Mouse (Mus musculus): ENCODE results near the gene Ttll9. TPM values are rescaled to one million over a fixed set of nuclear protein-coding genes. Genes with fewer than 3 reads are reported as not detected.

Ttll9 gene
- polyA plus RNA-seq, 1 experiment from 2014 or later, result 0.35 TPM

DNA sequence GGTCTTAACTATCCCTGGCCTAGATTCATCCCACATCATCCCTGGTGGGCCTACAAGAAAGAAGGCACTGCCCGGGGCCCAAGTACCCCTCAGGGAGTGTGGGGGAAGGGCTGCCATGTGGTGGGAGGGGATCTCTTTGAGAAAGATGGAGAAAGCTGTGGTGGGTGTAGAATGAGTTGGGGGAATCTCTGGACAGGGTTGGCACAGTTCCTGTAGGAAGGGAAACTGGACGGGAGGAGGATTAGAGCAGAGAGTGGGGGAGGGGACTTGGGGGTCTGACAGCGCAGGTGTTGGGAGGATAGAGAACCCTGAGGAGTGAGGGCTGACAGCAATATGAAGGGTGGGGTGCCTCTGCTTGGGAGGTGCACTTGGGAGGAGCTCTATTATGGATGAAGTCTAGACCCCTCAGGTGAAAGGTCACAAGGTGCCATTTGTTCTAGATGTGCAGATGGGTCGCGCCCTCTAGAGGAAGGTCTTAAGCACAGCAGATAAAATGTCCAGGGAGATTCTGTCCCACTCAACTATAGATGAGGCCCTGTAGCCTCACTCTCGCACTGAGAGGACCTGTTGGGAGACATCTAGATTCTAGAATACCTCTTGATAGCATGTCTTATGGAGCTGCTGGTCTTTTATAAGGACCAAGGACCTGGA lies 93.1 kb downstream of the Ttll9 start:
- 56% methylated on average over 6 of the region's 6 CpGs for WGBS
- no peak for ATAC-seq (replicated peaks; ENCODE audit: low FRiP score, low TSS enrichment, low read depth)

More for the DNA sequence above, 93.1 kb downstream of the Ttll9 start:
- Histone ChIP-seq H3K4me3 (ENCODE audit: low read depth, low read length) (no peak overlapping the region), H3K36me3 (ENCODE audit: control insufficient read depth, insufficient read depth, low read length) (no peaks in the 10 kb centered on the region), H3K4me2 (ENCODE audit: low read length) (no peak overlapping the region), H3K9ac (ENCODE audit: low read length) (no peak overlapping the region), H3K27ac (ENCODE audit: low read depth) (no peak overlapping the region), H3K9me3 (ENCODE audit: control insufficient read depth, low read length) (no peaks in the 10 kb centered on the region), H3K27me3 (replicated peaks; ENCODE audit: control insufficient read depth, insufficient read depth, low read length) (peaks cover 40% of the 10 kb centered on the region), H3K4me1 (replicated peaks; ENCODE audit: control insufficient read depth, insufficient read depth, low read length) (no peaks in the 10 kb centered on the region)
- DNase-seq (ENCODE audit: low spot score), result no peak

Other genes starting within 250 kb of the Ttll9 start
- gene Id1, start 226.2 kb upstream of the Ttll9 start, polyA plus RNA-seq (2014; fragmentation: Nextera tagmentation; extraction: Ambion mirVana), result 101 and 109 TPM in 2 replicates
- gene Cox4i2, start 208.3 kb upstream of the Ttll9 start, polyA plus RNA-seq (2014; fragmentation: Nextera tagmentation; extraction: Ambion mirVana), result 11.0 and 13.1 TPM in 2 replicates
- gene Bcl2l1, start 130.8 kb upstream of the Ttll9 start, polyA plus RNA-seq (2014; fragmentation: Nextera tagmentation; extraction: Ambion mirVana), result 75.0 and 76.8 TPM in 2 replicates
- gene Tpx2, start 114.5 kb upstream of the Ttll9 start, polyA plus RNA-seq (2014; fragmentation: Nextera tagmentation; extraction: Ambion mirVana), result 88.3 and 95.4 TPM in 2 replicates
- gene Mylk2, start 51.1 kb upstream of the Ttll9 start, polyA plus RNA-seq (2014; fragmentation: Nextera tagmentation; extraction: Ambion mirVana), result 0.09 TPM in 1 of 2 replicates, not detected in the other
- gene Foxs1, start 29.3 kb upstream of the Ttll9 start, polyA plus RNA-seq (2014; fragmentation: Nextera tagmentation; extraction: Ambion mirVana), result 2.2 and 2.5 TPM in 2 replicates
- gene Dusp15, start 10.8 kb upstream of the Ttll9 start, polyA plus RNA-seq (2014; fragmentation: Nextera tagmentation; extraction: Ambion mirVana), result 0.09 and 0.11 TPM in 2 replicates
- gene Pdrg1, start 52.9 kb downstream of the Ttll9 start, polyA plus RNA-seq (2014; fragmentation: Nextera tagmentation; extraction: Ambion mirVana), result 53.9 and 59.6 TPM in 2 replicates
- gene Xkr7, start 69.4 kb downstream of the Ttll9 start, polyA plus RNA-seq (2014; fragmentation: Nextera tagmentation; extraction: Ambion mirVana), result 0.08 TPM in 1 of 2 replicates, not detected in the other
- gene Ccm2l, start 103.5 kb downstream of the Ttll9 start, polyA plus RNA-seq (2014; fragmentation: Nextera tagmentation; extraction: Ambion mirVana), result 1.4 and 2.4 TPM in 2 replicates
- gene Hck, start 146.0 kb downstream of the Ttll9 start, polyA plus RNA-seq (2014; fragmentation: Nextera tagmentation; extraction: Ambion mirVana), result 4.5 and 4.7 TPM in 2 replicates
- gene Tm9sf4, start 198.8 kb downstream of the Ttll9 start, polyA plus RNA-seq (2014; fragmentation: Nextera tagmentation; extraction: Ambion mirVana), result 86.8 and 93.7 TPM in 2 replicates